Mouse (Mus musculus) midbrain, embryonic 12.5 days (tissue): ENCODE results near the gene Plekhm3. TPM values are rescaled to one million over a fixed set of nuclear protein-coding genes. Genes with fewer than 3 reads are reported as not detected.

Source experiments
- ATAC-seq: fragments of 200-750 bp; cut with Nextera tagmentation; 2 replicates; pipeline ENCODE4 v1.8.0; 2017; ENCODE audit warnings: low read depth, moderate TSS enrichment, moderate library complexity; ENCODE audit not compliant: low FRiP score
- H3K27ac ChIP-seq: fragments of 300-500 bp; sonication (generic); replicated peaks from 2 replicates; pipeline ENCODE4 v1.5.1; 2016; ENCODE audit warnings: mild to moderate bottlenecking
- H3K27me3 ChIP-seq: fragments of 300-500 bp; sonication (generic); 2 replicates; pipeline ENCODE4 v1.6.1; 2016; ENCODE audit warnings: mild to moderate bottlenecking
- H3K36me3 ChIP-seq: fragments of 300-500 bp; sonication (generic); 2 replicates; pipeline ENCODE4 v1.6.1; 2016
- H3K4me1 ChIP-seq: fragments of 300-500 bp; sonication (generic); 2 replicates; pipeline ENCODE4 v1.6.1; 2016
- H3K4me2 ChIP-seq: fragments of 300-500 bp; sonication (generic); replicated peaks from 2 replicates; pipeline ENCODE4 v1.6.1; 2016; ENCODE audit warnings: mild to moderate bottlenecking, moderate library complexity
- H3K4me3 ChIP-seq: fragments of 300-500 bp; sonication (generic); 2 replicates; pipeline ENCODE4 v1.5.1; 2016; ENCODE audit warnings: mild to moderate bottlenecking
- H3K9ac ChIP-seq: fragments of 300-500 bp; sonication (generic); replicated peaks from 2 replicates; pipeline ENCODE4 v1.6.1; 2016; ENCODE audit warnings: mild to moderate bottlenecking, moderate library complexity
- H3K9me3 ChIP-seq: fragments of 300-500 bp; sonication (generic); 2 replicates; pipeline ENCODE4 v1.6.1; 2016; ENCODE audit warnings: mild to moderate bottlenecking
- WGBS: fragments of 180-500 bp; shearing (Covaris S2); methylation state at CpG from one replicate; pipeline ENCODE4 v1.1.7; 2016; 5-methylcytosine and 5-hydroxymethylcytosine counted together
- polyA plus RNA-seq: library from polyadenylated mRNA; unstranded; fragments of >200 nt; fragmentation: Nextera tagmentation; extraction: Ambion mirVana; gene quantifications from 2 replicates; pipeline ENCODE4 v1.2.1, GENCODE M21; 2016

The Plekhm3 gene
- polyA plus RNA-seq, 1 experiment from 2014 or later: 13.1 TPM

DNA sequence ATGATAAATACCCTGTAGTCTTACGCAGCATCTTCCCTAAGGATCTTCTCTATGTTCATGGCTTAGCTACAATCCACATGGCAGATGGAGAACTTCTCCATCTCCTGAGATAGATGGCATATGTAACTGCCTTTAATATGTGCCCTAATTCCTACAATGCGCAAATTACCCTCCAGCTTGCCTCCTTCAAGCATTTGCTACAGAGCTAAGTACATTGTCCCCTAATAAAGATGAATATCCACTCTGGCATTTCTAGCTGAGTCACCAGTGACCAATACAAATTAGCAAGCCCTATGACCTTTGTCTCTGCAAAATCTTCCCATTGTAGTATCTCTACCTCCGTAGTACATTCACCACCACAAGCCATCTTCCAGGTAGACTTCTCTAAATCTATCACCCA lies 6.4 kb downstream of the Plekhm3 start:
- Histone ChIP-seq H3K4me1 (peaks cover 9% of the 10 kb centered on the region), H3K27ac (no peak overlapping the region), H3K27me3 (no peaks in the 10 kb centered on the region), H3K9ac (no peak overlapping the region), H3K4me2 (no peak overlapping the region), H3K9me3 (no peaks in the 10 kb centered on the region), H3K36me3 (no peaks in the 10 kb centered on the region), H3K4me3 (no peak overlapping the region)
- ATAC-seq: no peak
- WGBS: 94% methylated on average over 3 of the region's 3 CpGs

DNA sequence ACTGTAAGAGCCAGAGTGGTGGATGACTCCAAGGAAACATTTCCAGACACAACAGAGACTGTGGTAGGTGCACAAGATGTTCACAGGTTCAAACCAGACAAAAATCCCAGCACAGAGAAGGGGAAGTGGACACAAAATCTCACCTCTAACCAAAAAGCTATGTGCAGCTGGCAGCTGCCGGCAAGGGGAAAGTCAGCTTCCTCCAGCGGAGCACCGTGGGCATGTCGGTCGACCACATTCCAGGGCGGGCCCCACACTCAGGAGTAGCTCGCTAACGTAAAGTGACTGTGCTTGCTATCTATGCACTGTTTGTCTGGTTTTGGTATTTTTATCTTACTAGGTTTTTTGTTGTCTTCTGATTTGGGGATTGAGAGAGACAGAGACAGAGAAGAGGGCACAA lies 7.2 kb downstream of the Plekhm3 start:
- Histone ChIP-seq H3K4me1 (peaks cover 9% of the 10 kb centered on the region), H3K4me3 (no peak overlapping the region), H3K9me3 (no peaks in the 10 kb centered on the region), H3K27ac (no peak overlapping the region), H3K9ac (no peak overlapping the region), H3K36me3 (no peaks in the 10 kb centered on the region), H3K27me3 (no peaks in the 10 kb centered on the region), H3K4me2 (no peak overlapping the region)
- ATAC-seq: no peak
- 90% methylated on average over 8 of the region's 8 CpGs for WGBS

DNA sequence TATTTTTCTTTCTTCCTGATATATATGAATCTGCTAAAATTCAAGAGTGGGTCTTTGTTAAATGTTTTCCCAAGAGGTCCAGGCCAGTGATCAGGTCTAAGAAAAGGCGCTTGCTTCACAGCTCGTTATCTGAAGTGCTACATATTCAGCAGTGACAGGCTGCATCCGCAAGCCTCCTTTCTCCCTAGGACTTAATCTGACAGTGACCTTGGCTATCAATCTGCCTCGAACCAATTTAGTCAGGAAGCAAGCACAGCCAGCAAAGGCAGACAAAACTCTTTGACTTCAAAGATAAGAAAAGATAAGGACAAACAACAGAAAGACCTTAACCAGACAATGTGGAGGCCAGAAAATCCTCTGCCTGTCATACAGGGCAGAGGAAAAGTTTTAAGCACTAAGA lies 10.5 kb downstream of the Plekhm3 start:
- ATAC-seq: no peak
- H3K9ac ChIP-seq: no peak overlapping the region
- H3K4me1 ChIP-seq: peaks cover 9% of the 10 kb centered on the region
- 0 out of 2 replicates have a peak, but pooled peaks cover 5% of the 10 kb centered on the region for H3K36me3 ChIP-seq
- 36% methylated on average over 4 of the region's 4 CpGs for WGBS
- no peak overlapping the region for H3K27ac ChIP-seq
- H3K27me3 ChIP-seq: no peaks in the 10 kb centered on the region
- H3K9me3 ChIP-seq: no peaks in the 10 kb centered on the region
- H3K4me3 ChIP-seq: no peak overlapping the region
- no peak overlapping the region for H3K4me2 ChIP-seq

DNA sequence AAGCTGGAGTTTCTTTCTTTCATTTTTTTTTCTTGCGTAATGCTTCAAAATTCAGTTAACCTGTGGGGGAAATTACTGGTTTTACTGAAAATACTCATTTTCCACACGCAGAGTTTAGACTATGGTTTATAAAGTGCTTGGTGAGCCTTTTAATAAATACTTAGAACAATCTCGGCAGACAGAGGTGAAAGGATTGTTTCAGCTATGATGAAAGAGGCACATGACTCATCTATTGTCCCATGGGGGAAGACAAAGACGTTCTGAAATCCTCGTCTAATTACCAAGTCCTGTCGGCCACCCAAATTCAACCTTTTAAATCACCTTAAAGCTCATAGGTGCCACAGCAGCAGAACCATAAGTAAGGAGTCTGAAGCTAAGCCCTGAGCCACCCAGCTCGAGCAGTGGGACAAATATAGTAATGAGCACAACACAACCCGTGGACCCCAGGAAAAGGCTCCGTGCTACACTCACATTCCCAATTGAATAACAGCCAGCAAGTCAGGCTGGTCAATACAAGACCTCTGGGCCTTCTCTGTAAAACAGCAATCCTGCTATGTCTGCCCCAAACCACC lies 11.3 kb downstream of the Plekhm3 start:
- Histone ChIP-seq H3K4me1 (peaks cover 9% of the 10 kb centered on the region), H3K4me3 (no peak overlapping the region), H3K4me2 (no peak overlapping the region), H3K27me3 (no peaks in the 10 kb centered on the region), H3K36me3 (0 out of 2 replicates have a peak, but pooled peaks cover 5% of the 10 kb centered on the region), H3K9ac (no peak overlapping the region), H3K9me3 (no peaks in the 10 kb centered on the region), H3K27ac (no peak overlapping the region)
- no peak for ATAC-seq
- WGBS: 69% methylated on average over 9 of the region's 9 CpGs

DNA sequence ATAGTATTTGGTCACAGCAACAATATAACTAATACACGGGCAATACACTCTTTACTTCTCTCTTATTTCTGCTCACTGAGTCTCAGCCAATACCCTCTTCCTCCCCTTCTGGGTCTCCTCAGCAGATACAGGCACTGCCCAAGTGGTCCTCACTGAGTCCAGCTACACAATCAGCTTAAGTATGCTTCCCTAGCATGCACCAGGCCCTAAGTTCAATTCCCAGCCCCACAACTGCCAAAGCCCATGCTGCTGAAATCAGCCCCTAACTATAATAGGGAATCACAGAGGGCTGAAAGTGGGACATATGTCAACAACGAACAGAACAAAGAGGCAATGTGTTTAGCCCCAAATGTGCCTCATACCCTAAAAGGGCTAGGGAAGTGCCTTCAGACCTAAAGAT lies 11.9 kb downstream of the Plekhm3 start:
- H3K9ac ChIP-seq: no peak overlapping the region
- no peaks in the 10 kb centered on the region for H3K27me3 ChIP-seq
- no peaks in the 10 kb centered on the region for H3K9me3 ChIP-seq
- peaks cover 9% of the 10 kb centered on the region for H3K4me1 ChIP-seq
- no peak overlapping the region for H3K4me2 ChIP-seq
- H3K36me3 ChIP-seq: 0 out of 2 replicates have a peak, but pooled peaks cover 5% of the 10 kb centered on the region
- H3K27ac ChIP-seq: no peak overlapping the region
- no peak overlapping the region for H3K4me3 ChIP-seq
- no peak for ATAC-seq
- WGBS: 84% methylated on average over 2 of the region's 2 CpGs

DNA sequence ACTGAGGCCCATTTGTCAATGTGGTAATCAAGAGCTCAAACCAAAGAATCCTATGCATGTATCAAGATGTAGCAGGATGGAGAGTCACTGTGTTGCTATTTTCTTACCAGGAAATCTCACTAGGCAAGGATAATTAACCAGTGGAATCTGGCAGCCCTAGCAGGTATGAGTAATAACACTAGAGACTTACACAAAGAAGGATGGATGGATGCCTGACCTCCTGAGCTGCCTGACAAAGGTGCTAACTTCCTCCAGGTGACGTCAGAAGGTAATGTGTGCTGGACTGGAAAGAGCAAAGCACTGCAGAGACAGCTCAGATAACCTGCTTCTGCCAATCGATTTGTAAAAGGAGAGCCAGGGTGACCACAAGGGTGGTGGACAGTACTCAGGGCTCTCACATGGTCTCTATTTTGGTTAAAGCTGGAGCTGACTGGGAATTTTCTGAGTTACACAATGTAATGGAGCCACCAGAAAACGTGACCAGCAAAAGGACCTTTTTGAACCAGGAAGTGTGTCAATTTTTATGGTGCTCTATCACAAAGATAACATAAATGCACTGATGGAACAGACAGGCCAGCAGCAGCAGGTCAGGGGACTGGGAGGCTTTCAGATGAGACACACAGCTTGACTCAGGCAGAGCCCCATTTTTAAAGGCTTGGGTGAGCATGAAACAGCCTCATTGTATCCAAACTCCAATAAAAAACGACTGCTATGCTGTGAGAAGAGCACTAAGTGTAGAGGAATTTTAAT lies 14.4 kb downstream of the Plekhm3 start:
- Histone ChIP-seq H3K27ac (no peak overlapping the region), H3K27me3 (no peaks in the 10 kb centered on the region), H3K36me3 (0 out of 2 replicates have a peak, but pooled peaks cover 17% of the 10 kb centered on the region), H3K4me1 (peaks cover 9% of the 10 kb centered on the region), H3K4me3 (no peak overlapping the region), H3K9me3 (no peaks in the 10 kb centered on the region), H3K9ac (no peak overlapping the region), H3K4me2 (no peak overlapping the region)
- 71% methylated on average over 4 of the region's 4 CpGs for WGBS
- no peak for ATAC-seq

DNA sequence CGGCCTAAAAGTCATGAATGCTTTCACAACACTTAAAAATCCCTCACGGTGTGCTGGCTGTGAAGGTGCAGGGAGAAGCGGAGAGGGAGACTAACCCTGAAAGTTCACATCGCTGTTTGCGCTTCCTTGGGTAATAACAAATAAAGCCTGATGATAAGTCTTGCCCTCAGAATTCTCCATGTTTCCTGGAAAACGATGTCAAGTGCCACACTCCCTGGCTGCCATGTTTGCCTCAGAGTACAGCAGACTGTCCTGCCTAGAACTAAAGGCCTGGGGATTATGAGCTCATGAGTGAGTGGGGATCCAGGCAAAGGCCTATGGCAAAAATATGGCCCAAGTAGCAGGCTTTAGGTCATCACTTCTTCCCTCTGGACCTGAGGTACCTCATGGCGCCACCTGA lies 17.7 kb downstream of the Plekhm3 start:
- ATAC-seq: no peak

DNA sequence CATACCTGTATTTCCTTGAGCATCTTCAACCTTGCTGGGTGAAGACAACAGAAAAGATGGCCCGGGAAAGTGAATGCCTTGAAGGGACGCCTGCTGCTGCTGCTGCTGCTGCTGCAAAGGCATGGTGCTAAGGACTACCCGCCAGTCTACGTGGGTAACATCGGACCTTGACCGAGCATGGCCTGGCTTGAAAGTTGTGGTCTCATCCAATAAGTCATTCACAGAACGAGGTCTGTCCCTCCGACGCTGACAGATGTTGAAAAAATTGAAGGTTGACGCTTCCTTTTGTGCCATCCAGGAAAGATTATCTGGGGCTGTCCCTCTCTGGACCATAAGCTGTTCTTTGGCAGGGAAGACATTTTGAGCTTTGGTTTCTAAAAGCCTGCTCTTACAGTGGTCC lies 18.9 kb downstream of the Plekhm3 start:
- Histone ChIP-seq H3K36me3 (0 out of 2 replicates have a peak, but pooled peaks cover 21% of the 10 kb centered on the region), H3K9ac (no peak overlapping the region), H3K4me3 (no peak overlapping the region), H3K27ac (no peak overlapping the region), H3K4me1 (no peaks in the 10 kb centered on the region), H3K9me3 (no peaks in the 10 kb centered on the region), H3K27me3 (no peaks in the 10 kb centered on the region), H3K4me2 (no peak overlapping the region)
- ATAC-seq: no peak
- 92% methylated on average over 10 of the region's 10 CpGs for WGBS

More for the DNA sequence above, 17.7 kb downstream of the Plekhm3 start:
- H3K9ac ChIP-seq: no peak overlapping the region
- H3K4me3 ChIP-seq: no peak overlapping the region
- no peaks in the 10 kb centered on the region for H3K9me3 ChIP-seq
- WGBS: 95% methylated on average over 7 of the region's 7 CpGs
- H3K4me2 ChIP-seq: no peak overlapping the region
- H3K27me3 ChIP-seq: no peaks in the 10 kb centered on the region
- no peaks in the 10 kb centered on the region for H3K4me1 ChIP-seq
- no peak overlapping the region for H3K27ac ChIP-seq
- 0 out of 2 replicates have a peak, but pooled peaks cover 23% of the 10 kb centered on the region for H3K36me3 ChIP-seq

DNA sequence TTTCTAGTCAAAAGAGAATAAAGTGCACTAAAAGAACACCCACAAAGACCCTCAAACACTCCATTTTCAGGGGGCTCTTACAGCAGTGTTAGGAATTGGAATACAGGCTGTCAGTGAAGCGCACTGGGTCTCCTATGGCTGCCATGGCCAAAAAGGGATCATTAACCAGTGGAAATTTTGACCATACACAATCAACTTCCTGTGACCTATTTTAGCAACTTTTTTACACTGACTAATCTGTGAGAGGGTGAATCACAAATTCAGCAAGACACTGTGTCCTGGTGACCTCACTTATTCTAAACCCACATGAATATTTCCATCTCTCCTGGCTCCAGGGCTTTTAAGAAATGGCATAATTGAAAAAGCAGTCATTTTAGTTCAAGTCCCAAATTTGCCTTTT lies 23.7 kb downstream of the Plekhm3 start:
- no peak overlapping the region for H3K4me3 ChIP-seq
- no peaks in the 10 kb centered on the region for H3K27me3 ChIP-seq
- no peak for ATAC-seq
- H3K36me3 ChIP-seq: peaks cover 16% of the 10 kb centered on the region; the same call in 1 of the 2 replicates
- no peak overlapping the region for H3K27ac ChIP-seq
- no peaks in the 10 kb centered on the region for H3K4me1 ChIP-seq
- H3K9me3 ChIP-seq: no peaks in the 10 kb centered on the region
- WGBS: 100% methylated on average over 1 of the region's 1 CpGs
- no peak overlapping the region for H3K4me2 ChIP-seq
- no peak overlapping the region for H3K9ac ChIP-seq

DNA sequence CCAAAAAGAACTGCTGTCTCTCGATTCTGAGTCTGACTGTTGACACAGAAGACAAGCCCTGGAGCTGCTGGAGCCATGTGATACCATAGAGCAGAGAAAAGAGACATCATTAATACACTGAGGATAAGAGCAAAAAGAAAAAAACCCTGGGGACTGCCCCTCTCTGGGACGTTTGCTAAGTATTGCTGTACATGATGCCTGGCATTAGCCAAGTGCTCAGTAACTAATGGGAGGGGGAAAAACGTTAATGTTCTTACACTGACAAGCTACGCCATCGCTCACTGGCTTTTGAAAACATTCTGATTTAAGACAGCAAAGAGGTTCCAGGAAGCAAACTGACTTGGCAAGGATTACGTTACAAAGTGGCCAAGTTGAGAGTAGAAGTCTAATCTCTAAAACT lies 26.5 kb downstream of the Plekhm3 start:
- WGBS: 85% methylated on average over 6 of the region's 6 CpGs
- H3K4me1 ChIP-seq: no peaks in the 10 kb centered on the region
- H3K9me3 ChIP-seq: no peaks in the 10 kb centered on the region
- H3K27me3 ChIP-seq: no peaks in the 10 kb centered on the region
- ATAC-seq: no peak
- no peak overlapping the region for H3K9ac ChIP-seq
- no peak overlapping the region for H3K27ac ChIP-seq
- no peaks in the 10 kb centered on the region; the same call in 1 of the 2 replicates for H3K36me3 ChIP-seq
- no peak overlapping the region for H3K4me3 ChIP-seq
- H3K4me2 ChIP-seq: no peak overlapping the region

DNA sequence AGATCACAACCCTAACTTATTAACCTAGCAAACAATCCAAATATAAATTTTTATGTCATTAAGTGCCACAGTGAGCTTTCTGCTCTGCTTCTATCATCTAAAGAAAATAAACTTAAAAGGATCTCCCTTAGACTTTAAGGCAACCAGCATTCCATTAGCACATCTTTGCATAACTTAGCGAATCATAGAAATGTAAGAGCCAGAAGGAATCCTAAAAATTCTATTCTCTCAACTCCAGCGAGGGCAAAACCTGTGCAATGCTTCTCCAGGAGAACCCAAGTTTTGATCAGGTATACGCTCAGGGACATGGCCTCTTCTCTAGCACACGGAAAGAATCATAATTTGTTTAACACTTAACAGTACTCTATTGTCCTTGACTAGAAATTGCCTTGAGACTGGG lies 27.0 kb downstream of the Plekhm3 start:
- no peaks in the 10 kb centered on the region for H3K9me3 ChIP-seq
- WGBS: 85% methylated on average over 4 of the region's 4 CpGs
- peaks cover 1% of the 10 kb centered on the region; the same call in 1 of the 2 replicates for H3K4me1 ChIP-seq
- no peak overlapping the region for H3K4me3 ChIP-seq
- H3K36me3 ChIP-seq: no peaks in the 10 kb centered on the region; the same call in 1 of the 2 replicates
- H3K9ac ChIP-seq: no peak overlapping the region
- no peaks in the 10 kb centered on the region for H3K27me3 ChIP-seq
- ATAC-seq: no peak
- no peak overlapping the region for H3K27ac ChIP-seq
- no peak overlapping the region for H3K4me2 ChIP-seq

DNA sequence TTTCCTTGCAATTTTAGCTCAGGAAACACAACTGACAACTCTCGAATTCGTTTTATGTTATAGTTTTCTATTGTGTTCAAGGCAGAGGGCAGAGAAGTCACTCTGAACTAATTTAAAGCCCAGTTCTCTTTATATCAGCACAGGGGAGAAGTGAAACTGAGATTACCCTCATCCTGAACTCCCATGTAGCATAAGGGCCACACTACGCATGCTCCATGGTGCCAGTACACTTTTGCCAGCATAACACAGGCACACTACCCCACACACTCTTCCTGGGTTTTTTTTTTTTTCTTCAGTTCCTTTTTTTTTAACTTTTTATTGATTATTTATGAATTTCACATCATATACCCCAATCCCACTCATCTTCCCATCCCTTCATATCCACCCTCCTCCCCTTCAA lies 28.1 kb downstream of the Plekhm3 start:
- no peak overlapping the region for H3K9ac ChIP-seq
- no peaks in the 10 kb centered on the region for H3K27me3 ChIP-seq
- H3K36me3 ChIP-seq: no peaks in the 10 kb centered on the region; the same call in 1 of the 2 replicates
- H3K4me2 ChIP-seq: no peak overlapping the region
- H3K27ac ChIP-seq: no peak overlapping the region
- WGBS: 93% methylated on average over 3 of the region's 3 CpGs
- no peak overlapping the region for H3K4me3 ChIP-seq
- peaks cover 7% of the 10 kb centered on the region; the same call in 1 of the 2 replicates for H3K4me1 ChIP-seq
- ATAC-seq: no peak
- no peaks in the 10 kb centered on the region for H3K9me3 ChIP-seq
